Mouse (Mus musculus) right cerebral cortex, postnatal 4 days (tissue): ENCODE data around the gene Pofut1.

ENCODE experiments used
- DNase-seq: peaks from one replicate; pipeline ENCODE4 v3.0.0-alpha.2; 2022

Gene Pofut1

DNA sequence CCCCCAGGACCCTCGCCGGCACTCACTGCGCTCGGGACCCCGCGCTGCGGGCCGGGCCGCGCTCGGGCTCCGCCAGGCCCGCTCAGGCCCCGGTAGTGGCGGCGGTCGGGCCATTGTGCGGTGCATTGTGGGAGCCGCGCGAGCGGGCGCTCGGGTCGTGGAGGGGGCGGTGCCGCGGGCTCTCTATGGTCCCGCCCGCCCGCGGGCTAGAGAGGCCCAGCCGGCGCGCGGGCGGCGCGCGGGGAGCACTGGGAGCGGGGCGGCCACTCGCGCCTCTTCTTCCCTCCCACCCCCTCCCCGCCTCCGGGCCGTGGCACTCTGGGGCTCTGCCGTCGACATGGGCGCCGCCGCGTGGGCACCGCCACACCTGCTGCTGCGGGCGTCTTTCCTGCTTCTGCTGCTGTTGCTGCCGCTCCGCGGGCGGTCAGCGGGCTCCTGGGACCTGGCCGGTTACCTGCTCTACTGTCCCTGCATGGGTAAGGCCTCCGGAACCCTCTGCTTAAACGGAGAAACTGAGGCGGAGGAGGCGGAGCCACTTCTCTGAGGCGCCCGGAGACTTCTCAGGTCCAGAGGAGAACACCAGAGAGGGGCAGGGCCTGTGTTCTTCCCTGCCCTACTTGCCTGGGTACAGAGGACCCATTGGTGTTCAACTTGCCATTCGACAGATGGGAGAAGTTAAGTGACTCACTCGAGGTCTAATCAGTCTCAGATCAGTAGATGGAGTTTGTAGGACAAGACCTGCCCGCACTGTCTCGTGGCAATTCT, at the start of gene Pofut1, which contains the start of gene Plagl2:
TSS of gene Pofut1 (plus strand) at position 284 of the 765 bp plus-strand sequence.
TSS of gene Plagl2 (minus strand) at position 177 of the 765 bp plus-strand sequence.
- DNase-seq: peak; percentile 85

DNA sequence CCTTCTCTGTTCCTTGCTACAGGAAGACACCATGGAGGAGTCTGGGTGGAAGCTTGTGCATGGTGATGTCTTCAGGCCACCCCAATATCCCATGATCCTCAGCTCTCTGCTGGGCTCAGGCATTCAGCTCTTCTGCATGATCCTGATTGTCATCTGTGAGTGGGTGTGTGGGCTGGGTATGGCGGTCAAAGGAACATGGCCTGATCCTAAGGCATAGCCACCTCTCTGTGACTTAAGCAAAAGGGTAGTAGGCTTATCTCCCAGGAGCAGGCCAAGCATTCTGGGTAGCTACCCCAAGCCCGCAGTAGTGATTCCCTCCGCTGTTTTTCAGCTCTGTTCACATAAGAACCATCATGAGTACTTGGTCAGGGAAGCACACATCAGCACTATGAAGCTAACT, 47.1 kb upstream of the Pofut1 start:
- no peak for DNase-seq

GRCm38 (mm10) chr2:153198485-153198884, 42.8 kb upstream of the Pofut1 start:
- DNase-seq: no peak

- no peak for DNase-seq
These were observed 42.2 kb upstream of the Pofut1 start for GRCm38 (mm10) chr2:153199114-153199513.

DNA sequence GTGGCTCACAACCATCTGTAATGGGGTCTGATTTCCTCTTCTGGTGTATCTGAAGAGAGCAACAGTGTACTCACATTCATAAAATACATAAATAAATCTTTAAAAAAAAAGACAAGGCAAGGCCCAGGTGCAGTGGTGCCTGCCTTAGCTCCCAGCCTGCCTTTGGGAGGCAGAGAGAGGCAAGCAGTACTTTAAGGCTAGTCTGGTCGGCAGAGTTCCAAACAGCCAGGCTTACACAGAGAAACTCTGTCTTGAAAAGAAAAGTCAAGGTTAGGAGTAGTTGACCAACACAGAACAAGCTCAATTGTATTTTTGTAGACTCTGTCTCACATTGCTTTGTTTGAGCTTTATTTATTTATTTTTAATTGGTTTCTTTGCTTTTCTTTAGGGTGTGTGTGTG, 38.6 kb upstream of the Pofut1 start:
- DNase-seq: no peak

DNA sequence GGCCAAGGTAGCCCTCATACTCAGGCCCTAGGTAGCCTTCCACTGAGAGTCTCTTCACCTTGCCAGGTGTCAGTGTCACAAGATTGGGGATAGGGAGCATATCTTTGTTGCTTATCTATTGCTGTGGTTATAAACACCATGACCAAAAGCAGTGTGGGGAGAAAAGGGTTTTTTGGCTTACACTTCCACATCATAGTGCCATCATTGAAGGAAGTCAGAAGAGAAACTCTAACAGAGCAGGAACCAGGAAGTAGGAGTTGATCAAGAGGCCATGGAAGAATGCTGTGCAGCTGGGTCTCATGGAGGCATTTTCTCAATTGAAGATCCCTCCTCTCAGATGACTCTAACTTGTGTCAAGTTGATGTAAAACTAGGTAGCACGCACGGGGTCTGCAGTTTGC, 33.2 kb upstream of the Pofut1 start:
- no peak for DNase-seq

DNA sequence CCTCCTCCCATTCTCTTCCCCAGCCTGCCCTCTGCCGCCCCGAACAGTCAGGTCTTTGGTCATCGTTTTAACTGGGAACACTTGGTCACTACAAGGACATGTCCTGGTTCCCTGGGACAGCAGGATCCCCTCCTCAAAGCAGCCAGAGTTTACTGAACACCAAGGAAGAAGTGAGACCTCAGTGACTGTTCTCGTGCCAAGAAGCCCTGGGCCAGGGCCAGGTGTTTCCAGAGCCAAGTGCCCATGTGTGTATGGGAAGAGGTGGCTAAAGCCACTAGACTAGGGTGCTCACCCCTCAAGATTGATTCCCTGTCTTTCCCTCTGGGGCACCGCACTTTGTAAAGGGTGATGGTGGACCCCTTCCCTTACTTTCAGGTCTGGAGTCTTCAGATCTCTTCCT, 32.0 kb upstream of the Pofut1 start:
- DNase-seq: no peak

GRCm38 (mm10) chr2:153211451-153211850, 29.9 kb upstream of the Pofut1 start:
- DNase-seq: no peak

DNA sequence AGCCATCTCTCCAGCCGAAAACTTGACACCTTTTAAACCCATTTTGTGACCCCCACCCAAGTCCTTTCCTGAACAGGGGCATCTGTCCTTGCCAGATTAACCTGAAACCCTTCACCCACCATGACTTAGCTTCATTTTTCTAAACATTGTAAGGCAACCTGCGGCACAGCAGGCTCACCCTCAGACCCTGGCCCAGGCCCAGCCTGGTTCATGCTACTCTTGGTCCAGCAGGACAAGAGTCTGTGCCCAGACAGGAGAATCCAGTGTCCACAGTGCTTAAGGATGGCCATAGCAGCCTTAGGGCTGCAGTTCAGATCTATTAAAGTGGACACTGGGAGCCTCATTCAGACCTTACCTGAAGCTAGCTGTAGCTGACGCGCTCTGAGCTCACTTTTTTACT, 28.0 kb upstream of the Pofut1 start:
- no peak for DNase-seq

DNA sequence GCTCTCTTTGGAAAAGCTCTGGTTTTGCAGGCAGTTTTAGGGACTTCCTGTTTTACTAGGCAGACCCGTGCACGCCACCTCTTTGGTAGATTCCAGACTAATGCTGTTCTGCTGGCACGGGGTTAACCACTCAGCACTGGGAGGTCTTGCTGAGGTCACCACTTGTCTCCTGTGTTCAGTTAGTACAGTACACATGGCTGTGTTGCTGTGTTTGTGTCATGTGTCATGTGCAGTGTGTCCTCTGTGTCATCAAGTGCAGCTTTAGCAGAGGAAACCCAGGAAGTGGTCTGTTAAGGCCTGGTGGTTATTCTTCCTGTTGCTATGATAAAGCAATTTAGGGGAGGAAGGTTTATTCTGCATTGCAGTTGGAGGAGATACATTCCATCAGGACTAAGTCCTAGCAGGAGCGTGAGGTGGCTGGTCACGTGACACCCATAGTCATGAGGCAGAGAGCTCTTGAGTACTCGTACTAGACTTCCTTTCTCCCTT, 26.5 kb upstream of the Pofut1 start:
- no peak for DNase-seq

GRCm38 (mm10) chr2:153215421-153215820, 25.9 kb upstream of the Pofut1 start:
- DNase-seq: no peak

GRCm38 (mm10) chr2:153217826-153218340, 23.4 kb upstream of the Pofut1 start:
- DNase-seq: no peak

DNA sequence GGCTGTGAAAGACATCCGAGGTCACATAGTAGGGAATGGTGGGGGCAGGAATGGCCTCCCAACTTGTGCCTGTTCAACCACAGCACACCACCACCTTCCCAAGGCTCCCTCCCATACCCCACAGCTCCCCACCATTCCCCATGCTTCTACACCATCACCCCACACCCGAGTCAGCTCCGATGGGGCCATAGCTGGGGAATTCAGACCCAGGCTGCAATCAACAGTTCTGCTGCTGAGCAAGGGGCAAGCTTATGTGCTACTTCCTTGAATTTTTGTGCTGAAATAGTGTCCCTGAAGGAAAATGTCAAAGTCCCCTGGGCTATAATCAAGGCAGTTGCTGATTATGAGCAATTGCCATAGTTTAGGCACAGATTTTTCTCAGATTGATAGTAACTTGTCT, 22.8 kb upstream of the Pofut1 start:
- DNase-seq: no peak

- no peak for DNase-seq
These were observed 19.7 kb upstream of the Pofut1 start for GRCm38 (mm10) chr2:153221620-153222019.

GRCm38 (mm10) chr2:153222130-153222529, 19.2 kb upstream of the Pofut1 start:
- no peak for DNase-seq

DNA sequence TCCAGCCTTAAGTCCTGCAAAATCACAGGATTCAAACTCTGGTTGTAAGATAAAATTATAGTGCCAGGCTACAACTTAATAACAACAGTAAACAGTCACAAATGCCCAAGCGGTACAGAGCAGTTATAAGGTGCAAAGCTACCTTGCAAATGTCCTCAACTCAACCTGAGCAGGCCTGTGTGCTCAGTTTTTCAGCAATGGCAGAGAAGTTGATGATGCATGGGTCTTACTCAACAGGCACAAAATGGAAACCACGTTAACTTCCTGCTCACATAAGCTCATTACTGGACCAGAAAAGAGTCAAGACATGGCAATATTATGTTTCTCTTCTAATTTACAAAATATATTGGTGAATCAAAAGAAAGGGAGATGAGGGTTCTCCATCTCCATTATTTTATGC, 18.8 kb upstream of the Pofut1 start:
- no peak for DNase-seq

- peak; percentile 75 for DNase-seq
These were observed 16.3 kb upstream of the Pofut1 start, which contains the start of gene Tspyl3 for GRCm38 (mm10) chr2:153224946-153225594. Tspyl3 (minus strand) TSS chr2:153225441.

DNA sequence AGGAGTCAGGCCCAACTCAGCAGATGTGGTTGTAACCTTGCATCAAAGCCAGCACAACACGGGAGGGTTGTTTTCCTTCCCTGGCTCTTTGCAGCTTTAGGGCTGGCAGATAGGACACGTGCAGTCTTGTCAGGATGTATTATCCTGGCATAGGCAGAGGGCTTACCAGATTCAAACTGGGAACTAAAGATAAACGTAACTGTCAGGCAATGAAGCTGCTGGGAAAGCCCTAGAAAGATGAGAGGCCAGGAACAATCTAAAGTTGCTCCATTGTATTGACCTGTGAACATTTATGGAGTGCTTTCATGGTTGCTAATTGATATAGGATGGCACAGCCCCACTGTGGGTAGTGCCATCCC, 15.8 kb upstream of the Pofut1 start:
- DNase-seq: no peak

DNA sequence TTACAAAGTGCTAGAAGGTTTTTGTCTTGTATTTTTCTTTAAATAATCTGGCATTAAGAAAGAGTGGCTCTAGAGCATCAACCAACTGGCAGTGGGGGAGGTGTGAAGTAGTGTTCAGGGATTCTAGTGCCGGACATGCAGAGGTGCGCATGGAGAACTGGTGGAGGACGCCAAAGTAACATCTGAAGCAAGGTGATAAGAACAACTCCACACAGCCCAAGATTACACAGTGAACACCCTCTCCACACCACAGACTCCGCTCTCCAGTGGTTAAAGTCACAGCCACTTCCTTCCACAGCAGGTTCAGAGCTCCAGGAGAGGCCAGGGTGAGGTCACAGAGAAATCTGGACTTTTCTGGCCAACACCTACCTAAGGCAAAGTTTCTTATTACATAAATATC, 13.4 kb upstream of the Pofut1 start:
- DNase-seq: no peak

GRCm38 (mm10) chr2:153228523-153228922, 12.8 kb upstream of the Pofut1 start:
- no peak for DNase-seq

GRCm38 (mm10) chr2:153237193-153237592, 4.1 kb upstream of the Pofut1 start:
- DNase-seq: no peak

- no peak for DNase-seq
These were observed 3.4 kb upstream of the Pofut1 start for GRCm38 (mm10) chr2:153237891-153238290.

GRCm38 (mm10) chr2:153238406-153238805, 2.9 kb upstream of the Pofut1 start:
- no peak for DNase-seq
